Mouse (Mus musculus): ENCODE measurements around the gene Cyren.

Cyren gene

GRCm38 (mm10) chr6:34900990-34901389 is 23.1 kb upstream of the Cyren start:
- DNase-seq (ENCODE audit: low spot score in 2 of 2), result no peak

GRCm38 (mm10) chr6:34899127-34899526 is 21.3 kb upstream of the Cyren start:
- no peak for DNase-seq (ENCODE audit: low spot score in 2 of 2)

DNA sequence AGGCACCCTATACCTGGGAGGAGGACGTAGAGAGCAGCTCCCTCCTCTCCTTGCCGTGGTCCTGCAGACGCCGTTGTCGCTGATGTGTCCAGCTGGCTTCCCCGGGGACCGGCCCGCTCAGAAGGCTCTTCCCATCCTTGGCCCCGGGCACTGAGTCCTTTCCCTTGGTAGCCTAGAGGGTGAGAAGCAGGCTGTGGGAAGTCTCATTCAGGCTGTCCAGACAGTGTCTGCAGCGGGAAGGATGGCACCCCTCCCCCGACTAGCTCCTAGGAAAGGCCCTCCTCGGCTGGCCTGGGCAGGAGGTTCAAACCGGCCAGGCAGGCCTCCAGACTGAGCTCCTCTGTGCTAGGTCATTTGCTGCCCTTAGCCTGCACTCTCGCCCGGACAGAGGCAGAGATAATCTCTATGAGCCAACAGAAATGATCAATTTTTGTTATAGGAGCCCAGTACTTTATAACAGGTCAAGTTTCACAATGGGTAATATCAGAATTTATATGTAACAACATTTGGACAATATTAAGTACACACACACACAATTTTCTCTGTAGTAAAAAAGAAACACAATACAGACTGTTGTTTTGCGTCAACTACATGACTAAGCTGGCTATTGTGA is 18.4 kb upstream of the Cyren start:
- DNase-seq (ENCODE audit: low spot score in 2 of 2), result no peak

DNA sequence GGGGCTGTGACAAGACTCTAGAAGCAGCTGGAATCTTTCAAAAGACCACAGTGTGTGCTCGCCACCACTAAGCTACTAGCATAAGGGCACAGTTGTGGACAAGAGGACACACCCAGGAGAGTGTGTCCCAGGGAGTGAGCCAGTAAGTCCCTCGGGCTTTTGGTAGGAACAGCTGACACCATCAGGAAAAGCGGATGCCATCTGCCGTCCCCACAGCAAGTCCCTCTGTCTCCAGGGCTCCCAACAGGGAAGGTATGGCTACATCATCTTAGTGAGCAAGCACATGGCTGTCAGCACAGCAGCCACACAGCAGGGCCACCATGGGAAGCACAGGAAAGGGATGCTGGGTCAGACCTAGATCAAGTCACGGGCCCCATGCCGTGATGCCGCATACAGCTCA is 17.7 kb upstream of the Cyren start:
- DNase-seq (ENCODE audit: low spot score in 2 of 2), result no peak

- DNase-seq (ENCODE audit: low spot score in 2 of 2), result no peak
Observed at GRCm38 (mm10) chr6:34889185-34889584, 11.3 kb upstream of the Cyren start.

GRCm38 (mm10) chr6:34887131-34887850 is 9.4 kb upstream of the Cyren start:
- DNase-seq (ENCODE audit: low spot score in 2 of 2), result no peak

- no peak for DNase-seq (ENCODE audit: low spot score in 2 of 2)
Observed at GRCm38 (mm10) chr6:34884724-34885123, 6.9 kb upstream of the Cyren start.

- no peak for DNase-seq (ENCODE audit: low spot score in 2 of 2)
Observed at GRCm38 (mm10) chr6:34879911-34880475, 2.1 kb upstream of the Cyren start.

DNA sequence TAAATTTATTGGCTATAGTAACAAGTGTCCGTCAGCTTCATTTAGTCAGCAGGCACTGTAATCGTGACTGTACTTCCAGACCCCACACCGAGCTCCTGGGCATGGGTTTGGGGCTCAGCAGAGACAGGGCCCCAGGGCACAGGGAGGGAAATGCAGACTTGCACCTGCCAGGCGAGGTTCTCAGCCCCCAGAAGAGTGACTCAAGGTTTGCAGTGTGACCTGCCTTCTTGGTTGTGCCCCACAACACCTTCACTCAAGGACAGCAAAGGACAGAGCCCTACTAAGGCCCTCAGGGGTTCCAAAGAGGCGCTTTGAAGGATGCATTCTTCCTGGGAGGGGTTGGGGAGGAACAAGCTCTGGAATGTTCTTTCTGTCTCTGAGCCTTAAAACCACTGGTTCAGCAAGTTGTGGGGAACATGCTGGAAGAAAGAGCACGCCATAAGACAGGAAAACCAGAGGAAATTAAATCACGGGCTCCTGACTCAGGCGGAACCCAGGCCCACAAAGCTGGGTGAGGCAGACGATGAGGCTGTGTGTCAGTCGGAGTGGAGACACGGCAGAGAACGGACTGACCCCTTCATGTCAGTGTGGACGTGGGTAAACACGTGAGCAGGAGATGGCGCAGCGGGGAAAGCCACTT is 1.4 kb upstream of the Cyren start:
- no peak for DNase-seq (ENCODE audit: low spot score in 2 of 2)

DNA sequence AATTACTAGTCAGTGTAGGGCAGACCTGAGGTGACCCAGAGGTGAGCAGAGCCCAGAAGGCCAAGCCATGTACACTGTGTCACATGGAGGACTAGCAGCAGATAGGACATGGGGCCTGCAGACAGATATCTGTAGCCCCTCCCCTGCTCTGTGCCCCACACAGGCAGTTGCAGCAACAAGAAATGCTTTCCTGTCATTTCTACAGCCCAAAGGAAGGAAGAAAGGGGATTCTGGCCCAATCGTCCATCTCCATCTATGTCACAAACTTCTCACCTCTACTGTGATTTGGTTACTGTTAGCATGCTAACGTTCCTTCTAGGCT is 1.1 kb downstream of the Cyren start:
- peak in 1 of 2 experiments; percentile 55 for DNase-seq (ENCODE audit: low spot score in 2 of 2)

DNA sequence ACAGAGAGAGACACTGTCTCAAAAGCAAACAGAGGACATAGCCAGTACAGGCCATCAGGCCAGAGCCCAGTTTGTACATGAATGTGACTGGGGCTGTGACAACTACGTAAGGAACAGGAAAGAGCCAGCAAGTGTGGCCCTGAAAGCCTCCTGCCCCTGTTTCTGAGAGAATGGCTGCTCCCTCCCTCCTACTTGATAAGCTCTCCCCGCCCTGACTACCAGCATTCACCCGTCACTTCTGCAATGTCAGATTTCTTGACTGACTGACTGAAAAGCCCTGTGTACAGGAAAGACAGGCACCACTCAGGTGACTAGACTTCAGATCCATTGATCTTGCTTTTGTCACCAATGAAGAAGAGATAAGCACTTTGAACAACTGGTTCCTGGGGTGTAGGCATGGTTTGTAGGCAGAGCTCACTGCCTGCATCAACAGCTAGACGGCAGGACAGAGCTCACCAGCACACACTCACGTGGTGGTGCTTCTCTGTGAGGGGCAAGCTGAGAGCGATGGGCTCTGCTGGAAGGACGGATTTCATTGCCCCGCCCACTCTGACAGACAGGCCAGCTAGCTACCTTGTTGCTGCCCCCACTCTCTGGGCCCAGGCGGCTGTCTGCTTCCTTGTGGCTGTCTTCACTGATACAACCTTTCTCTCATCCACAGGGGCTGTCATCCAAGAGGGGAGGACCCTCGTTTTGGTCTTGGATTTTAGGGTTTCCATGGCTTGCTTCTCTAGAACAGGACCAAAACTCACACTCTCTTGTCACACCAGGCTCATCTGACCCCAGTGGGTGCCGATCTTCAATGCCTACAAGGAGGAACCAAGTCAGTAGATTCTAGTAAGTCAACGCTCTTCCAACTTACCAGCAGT is 1.7 kb downstream of the Cyren start:
- peak in 1 of 2 experiments; percentile 58 for DNase-seq (ENCODE audit: low spot score in 2 of 2)

DNA sequence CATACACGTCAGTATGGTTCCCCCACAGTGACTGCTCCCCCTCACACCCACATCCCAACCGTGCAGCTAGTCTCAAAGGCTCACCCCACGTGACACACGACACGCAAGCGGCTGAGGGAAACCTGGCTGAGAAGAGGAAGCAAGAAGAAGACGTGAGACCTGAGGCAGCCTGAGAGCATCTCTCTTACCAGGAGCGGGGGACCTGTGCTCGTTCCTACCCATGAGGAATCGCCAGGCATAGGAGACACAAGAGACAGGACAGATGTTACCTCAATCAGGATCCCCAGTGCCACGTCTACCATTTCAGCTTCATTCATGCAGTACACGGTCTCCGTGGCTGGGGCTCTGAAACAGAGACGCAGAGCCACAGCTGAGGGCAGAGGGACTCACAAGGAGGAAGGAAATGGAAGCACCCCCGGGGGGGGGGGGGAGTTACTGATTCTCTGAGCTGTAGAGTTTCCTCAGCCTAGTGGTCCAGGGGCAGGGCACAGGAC is 2.5 kb downstream of the Cyren start:
- DNase-seq (ENCODE audit: low spot score in 2 of 2), result peak in 1 of 2 experiments; percentile 52

GRCm38 (mm10) chr6:34874101-34874921 is 3.5 kb downstream of the Cyren start:
- DNase-seq (ENCODE audit: low spot score in 2 of 2), result peak in 1 of 2 experiments; percentile 57

- DNase-seq (ENCODE audit: low spot score in 2 of 2), result peak in 1 of 2 experiments; percentile 15
Observed at GRCm38 (mm10) chr6:34872871-34873270, 5.0 kb downstream of the Cyren start.

DNA sequence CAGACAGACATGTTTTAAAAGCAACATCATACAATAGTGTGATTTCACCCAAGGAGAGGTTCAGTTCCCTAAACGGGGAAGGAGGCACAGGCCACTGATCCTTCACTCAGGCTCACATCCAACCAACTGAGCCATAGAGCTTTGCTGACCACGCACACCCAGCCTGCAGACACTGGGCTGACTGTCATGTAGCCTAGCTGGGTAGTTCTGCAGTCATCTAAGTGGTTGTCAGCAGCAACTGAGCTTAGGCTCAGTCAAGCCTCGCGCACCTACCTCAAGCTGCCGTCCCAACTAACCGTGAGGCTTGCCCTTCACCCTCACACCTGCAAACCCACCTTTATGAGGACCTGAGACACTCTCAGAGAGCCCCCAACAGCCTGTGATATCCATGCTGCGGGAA is 5.9 kb downstream of the Cyren start:
- peak in 1 of 2 experiments; percentile 17 for DNase-seq (ENCODE audit: low spot score in 2 of 2)

DNA sequence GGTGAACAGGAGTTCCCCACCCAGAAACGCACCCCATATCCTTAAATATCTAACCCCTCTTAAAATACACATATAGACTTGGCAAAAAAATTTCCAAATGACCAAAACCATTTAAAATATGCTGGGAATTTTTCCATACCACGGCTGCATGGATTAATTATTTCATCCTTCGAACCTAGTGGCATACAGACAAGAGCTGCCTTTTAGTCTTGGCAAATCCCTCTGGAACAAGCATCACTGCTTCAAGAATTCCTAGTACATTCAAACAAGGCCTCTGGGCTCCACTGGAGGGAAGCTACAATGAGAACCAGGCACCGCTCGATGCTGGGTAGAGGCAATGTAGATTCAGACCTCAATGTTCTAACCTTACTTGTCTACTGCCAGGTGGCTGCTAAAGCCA is 7.1 kb downstream of the Cyren start:
- DNase-seq (ENCODE audit: low spot score in 2 of 2), result peak in 1 of 2 experiments; percentile 13

DNA sequence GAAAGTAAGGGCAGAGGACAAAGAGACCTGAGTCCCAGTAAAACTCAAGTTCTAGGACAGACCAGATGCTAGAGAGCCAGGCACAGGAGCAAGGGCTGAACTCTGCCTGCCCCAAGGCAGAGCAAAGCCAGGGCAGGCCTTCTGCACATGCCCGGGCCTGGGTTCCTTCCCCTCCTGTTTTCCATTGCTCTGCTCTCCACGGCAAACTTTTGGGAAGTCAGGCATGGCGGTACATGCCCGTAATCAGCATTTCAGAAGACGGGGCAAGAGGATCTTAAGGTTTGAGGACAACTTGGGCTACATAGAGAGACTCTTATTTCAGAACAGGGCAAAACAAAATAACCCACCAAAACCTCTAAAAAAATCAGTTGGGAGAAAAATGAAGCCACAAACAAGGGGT is 7.7 kb downstream of the Cyren start:
- peak in 1 of 2 experiments; percentile 13 for DNase-seq (ENCODE audit: low spot score in 2 of 2)

DNA sequence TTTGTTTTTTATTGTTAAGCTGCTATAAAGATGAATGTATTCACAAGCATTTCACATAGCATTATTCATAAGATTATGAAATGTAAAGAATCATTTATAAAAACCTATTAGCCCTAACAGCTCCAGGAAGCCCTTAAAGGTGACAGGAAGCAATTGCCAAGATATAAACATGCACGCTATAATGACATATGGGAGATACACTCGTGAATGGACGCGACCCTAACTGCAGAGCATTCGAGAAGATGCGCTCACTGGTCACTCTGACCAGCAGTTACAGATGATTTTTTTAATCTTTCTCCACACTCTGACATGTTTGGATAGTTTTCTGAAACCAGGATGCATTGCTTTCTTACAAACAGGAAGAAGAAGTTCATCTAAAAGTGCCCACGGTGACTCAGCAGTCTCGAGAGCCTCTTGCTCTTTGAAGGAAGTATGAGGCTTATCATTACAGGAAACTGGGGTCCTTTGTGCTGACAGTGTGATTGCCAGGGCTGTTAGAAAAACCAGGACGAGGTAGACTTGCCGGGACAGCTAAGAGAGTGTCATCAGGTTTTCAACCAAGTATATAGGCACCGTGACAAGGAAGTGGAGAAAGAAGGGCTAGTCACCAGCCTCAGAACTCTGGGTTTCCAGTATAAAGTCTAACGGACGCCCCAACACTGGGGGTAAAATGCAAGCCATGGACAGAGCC is 8.5 kb downstream of the Cyren start:
- peak in 1 of 2 experiments; percentile 14 for DNase-seq (ENCODE audit: low spot score in 2 of 2)

GRCm38 (mm10) chr6:34868507-34869217 is 9.2 kb downstream of the Cyren start:
- DNase-seq (ENCODE audit: low spot score in 2 of 2), result peak in 1 of 2 experiments; percentile 17

All from urinary bladder, postnatal 4 days (tissue).